Mouse (Mus musculus) thymus, adult 2 months (tissue): ENCODE measurements around the gene Cks1b.

Experiments
- CTCF ChIP-seq: fragments of 200-500 bp; IDR thresholded peaks from 2 replicates; pipeline ENCODE4 v1.5.1; 2012; ENCODE audit warnings: mild to moderate bottlenecking, control low read depth, low read length, moderate library complexity, borderline replicate concordance; ENCODE audit not compliant: control insufficient read depth, poor library complexity, insufficient read depth; ENCODE audit errors: extremely low read depth
- POLR2A ChIP-seq: fragments of 200-500 bp; IDR thresholded peaks from 2 replicates; pipeline ENCODE4 v1.6.1; 2012; ENCODE audit warnings: mild to moderate bottlenecking, low read length, control low read depth, moderate library complexity; ENCODE audit not compliant: control insufficient read depth, poor library complexity, insufficient read depth; ENCODE audit errors: extremely low read depth

- TF ChIP-seq POLR2A: no peak
- TF ChIP-seq CTCF: no peak
Measured at GRCm38 (mm10) chr3:89394006-89394893, 23.9 kb downstream of the Cks1b start, which contains the start of gene Zbtb7b.
